Mouse (Mus musculus): ENCODE results near the gene Thoc6. TPM values are rescaled to one million over a fixed set of nuclear protein-coding genes. Genes with fewer than 3 reads are reported as not detected.

The Thoc6 gene
- total RNA-seq (2021), result 10 to 100 TPM; 14.3 to 16.2 TPM

DNA sequence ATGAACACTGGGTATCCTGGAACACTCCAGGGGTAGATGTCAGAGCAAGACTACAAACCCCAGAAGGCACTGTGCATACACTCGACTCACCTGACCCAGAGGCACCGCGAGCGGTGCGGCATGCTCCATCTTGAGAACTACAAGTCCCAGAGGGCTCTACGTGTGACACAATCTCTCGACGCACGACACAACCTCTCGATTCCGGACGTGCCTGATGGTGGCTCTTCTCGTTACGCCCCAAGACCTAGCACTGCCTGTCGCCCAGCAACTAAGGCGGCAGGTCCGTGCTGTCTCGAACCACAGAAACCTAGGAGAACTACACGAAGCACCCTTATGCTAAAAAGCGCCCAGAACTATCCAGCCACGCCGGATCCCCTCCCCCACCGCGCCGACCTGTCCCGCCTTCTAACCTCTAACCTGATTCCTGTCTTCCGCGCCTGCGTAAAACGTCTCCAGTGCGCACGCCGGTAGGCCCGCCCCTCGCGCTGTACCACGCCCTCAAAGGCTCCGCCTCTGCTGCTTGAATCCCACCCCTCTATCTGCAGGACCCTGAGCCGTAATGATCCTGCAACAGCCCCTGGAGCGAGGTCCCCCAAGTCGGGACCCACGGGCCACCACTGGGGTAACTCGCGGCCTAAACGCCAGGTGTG is at the start of gene Thoc6, which contains the start of gene Hcfc1r1:
Gene Thoc6, minus strand, starts transcription at position 459 of the 650 bp plus-strand sequence.
Gene Hcfc1r1, plus strand, starts transcription at position 173 of the 650 bp plus-strand sequence.
- DNase-seq, result peak; percentile 93
- intact Hi-C loops (cut with DNase I), result no loop called here

DNA sequence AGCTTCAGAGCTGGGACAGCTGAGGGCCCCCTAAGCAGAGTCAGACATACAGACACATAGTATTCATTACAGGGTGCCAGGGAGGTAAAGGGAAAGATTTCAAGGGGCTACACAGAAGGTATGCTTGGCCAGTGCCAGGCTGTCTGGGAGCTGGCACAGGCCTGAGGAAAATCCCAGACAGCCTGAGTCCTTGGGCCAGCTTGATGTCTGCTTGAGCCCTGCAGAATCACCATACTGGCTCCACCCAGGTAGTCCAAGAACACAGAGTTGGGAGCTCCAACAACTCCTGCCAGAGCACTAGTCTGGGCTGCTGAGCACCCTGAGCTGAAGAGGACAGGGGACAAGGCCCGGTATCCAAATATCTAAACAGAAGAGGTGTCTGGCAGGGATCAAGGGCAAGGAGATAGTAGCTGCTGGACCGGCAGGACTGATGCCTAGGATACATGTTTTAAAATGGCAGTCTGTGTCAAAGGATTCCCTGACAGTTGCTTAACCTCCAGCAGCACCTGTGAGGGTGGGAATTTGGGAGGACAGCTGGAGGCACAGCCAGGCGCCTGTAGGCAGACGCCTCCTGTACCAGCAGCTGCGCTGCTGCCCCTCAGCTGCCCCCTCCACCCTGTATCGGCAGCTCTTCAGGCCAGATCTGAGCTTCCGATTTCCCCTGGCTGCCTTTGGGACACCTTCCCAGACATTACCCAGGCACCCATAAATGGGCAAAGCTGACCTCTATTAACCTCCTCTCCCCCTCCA is 48.9 kb upstream of the Thoc6 start, which contains the start of gene 1520401A03Rik:
Gene 1520401A03Rik, minus strand, starts transcription at position 408 of the 750 bp plus-strand sequence.
- DNase-seq, result no peak
- intact Hi-C loops (cut with DNase I), result no loop called here

DNA sequence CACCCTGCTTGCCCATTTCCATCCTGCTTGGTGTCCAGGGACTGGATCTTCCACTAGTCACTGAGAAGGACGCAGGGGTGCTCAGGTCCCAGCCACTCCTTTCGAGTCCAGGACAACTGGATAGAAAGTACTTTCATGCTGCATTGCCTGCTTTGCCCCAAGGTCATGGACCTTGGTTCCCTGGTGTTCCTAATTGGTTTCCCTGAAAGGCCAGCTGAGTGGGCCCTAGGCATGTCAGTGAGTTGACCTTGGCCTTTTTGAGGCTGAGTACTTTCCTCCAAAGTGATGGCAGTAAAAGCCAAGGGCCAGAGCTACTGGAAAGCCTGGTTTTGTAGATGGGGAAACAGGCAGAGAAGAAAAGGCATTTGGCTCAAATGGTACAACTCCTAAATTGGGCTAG is 48.2 kb upstream of the Thoc6 start:
- intact Hi-C loops (cut with DNase I), result no loop called here
- no peak for DNase-seq

DNA sequence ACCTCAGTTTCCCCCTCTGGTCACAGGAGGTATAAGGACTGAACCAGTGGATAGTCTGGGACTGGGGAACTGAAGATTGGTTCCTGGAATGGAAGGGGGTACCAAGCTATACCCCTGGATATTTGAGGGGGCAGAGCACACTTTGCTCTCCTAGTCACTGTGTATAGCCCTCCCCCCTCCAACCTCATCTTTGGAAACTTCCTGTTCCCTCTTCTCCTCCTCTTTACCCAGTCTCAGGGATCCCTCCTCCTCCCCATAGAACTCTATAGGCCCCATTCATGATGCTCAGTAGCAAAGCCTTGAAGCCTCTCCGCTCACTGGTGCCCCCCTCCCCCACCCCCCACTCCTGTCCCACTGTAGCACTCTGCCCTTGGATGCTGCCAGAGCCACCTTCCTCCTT is 45.8 kb upstream of the Thoc6 start:
- intact Hi-C loops (cut with DNase I), result no loop called here
- DNase-seq, result no peak

DNA sequence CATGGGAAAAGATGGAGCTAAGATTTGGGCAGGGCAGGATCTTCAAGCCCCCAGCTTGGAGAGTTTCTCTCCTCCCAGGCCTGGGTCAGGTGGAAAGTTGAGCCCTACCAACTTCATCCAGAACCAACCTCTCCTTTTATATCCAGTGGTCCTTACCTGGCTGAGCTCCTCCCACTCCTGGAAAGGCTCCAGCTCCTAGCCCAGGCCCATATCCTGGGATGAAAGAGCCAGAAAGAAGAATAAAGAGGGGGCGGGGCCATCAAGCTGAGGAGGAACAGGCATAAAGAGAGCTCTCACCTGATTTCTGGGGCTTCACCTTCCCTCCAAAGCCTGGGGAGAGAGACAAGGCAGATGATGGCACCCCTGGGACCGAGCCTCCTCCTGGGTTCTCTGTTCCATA is 43.3 kb upstream of the Thoc6 start:
- intact Hi-C loops (cut with DNase I), result no loop called here
- DNase-seq, result no peak

DNA sequence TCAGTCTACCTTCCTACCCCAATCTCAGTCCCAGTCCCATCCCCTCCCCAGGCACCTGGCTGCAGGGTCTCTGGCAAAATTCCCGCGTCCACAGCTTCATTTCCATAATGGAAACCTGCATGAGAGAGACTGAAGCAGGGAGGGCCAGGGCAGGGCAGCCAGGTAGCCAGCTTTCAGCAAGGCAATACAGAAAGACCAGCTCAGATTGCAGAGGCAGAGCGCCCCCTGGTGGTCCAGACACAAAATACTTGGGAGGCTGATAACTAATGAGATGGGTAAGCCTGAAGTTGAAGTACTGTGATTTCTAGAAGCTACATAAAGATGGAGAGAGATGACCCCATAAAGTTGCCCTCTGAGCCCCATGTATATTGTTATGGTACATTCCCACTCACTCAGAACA is 32.5 kb upstream of the Thoc6 start:
- DNase-seq, result peak; percentile 82
- intact Hi-C loops (cut with DNase I), result no loop called here

DNA sequence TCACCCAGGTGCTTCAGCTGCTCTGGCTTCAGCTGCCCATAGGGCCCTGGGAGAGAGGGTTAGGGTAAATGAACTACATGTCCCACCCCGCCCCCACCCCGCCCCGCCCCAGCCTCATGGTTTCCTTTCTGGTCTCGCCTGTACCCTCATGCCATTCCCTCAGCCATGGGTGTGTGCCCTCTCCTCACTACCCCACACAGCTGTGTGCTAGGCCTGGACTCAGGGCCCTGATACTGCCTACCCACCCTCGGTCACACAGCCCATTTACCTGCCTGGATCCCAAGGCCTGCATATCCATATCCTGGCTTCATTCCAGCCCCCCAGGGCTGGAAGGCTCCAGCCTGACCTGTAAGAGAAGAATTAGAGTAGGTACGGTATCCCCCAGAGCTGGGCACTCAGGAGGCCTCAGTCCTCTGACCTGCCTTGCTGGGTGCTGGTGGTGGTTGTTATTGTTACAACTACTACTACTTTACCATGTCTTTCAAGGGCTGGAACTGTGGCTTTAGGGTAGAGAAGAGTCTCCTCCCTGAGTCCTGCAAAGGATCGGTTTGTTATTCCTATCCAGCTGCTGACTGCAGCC is 31.9 kb upstream of the Thoc6 start:
- intact Hi-C loops (cut with DNase I), result no loop called here

DNA sequence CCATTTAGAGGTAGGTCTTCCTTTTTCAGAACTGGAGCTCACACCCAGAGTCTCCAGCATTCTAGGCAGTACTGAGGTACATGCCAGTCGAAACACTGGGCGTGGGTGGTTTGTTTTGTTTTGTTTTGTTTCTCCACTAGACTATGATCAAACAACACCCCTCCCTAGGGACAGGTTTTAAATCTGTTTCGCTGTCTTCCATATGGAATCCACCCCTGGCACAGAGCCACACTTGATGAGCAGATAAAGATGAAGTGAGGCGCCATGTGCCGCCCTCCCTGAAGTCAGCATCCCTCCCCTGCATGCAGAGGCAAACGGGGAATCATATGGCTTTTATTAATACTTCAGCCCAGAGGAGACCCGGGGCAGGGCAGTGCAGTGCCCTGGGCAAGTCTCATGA is 31.1 kb upstream of the Thoc6 start:
- intact Hi-C loops (cut with DNase I), result no loop called here
- peak; percentile 49 for DNase-seq

More for the DNA sequence above, 31.9 kb upstream of the Thoc6 start:
- no peak for DNase-seq

DNA sequence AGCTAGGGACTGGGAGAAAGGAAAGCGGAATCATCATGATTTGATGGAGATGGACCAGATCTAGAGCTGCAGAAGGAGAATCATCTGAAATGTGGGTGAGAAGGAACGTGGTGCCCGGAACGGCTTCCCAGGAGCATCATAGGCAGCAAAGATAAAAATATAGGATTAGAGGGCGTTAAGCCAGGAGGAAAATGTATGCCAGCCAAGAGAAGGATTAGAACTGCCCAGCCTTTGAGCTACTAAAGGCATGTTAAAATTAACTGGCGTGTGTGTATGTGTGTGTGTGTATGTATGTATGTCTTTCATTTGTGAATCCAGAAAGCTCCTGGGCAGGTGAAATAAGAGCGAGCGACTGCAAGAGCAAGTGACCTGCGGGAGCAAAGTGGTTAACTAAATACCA is 29.6 kb upstream of the Thoc6 start:
- intact Hi-C loops (cut with DNase I), result no loop called here

DNA sequence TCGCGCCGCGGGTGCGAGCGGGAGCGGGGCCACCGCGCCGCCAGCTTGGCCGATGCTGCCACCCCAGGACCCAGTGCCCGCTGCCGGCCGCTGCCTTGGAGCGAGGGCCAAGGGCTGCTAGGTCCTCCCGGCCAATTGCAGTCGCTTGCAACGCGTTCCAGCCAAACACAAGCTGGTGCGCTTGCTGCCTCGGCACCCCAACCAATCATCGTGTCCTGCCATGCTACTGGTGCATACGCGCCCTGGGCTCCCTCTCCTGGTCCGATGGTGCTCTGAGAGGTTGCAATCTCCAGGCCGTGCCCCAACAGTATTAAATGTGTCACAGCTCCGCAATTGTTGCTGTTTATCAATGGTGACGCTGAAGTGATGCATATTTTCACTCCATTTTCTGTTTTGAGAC is 26.4 kb upstream of the Thoc6 start:
- intact Hi-C loops (cut with DNase I), result no loop called here
- DNase-seq, result peak; percentile 94

More for the DNA sequence above, 29.6 kb upstream of the Thoc6 start:
- DNase-seq, result no peak

DNA sequence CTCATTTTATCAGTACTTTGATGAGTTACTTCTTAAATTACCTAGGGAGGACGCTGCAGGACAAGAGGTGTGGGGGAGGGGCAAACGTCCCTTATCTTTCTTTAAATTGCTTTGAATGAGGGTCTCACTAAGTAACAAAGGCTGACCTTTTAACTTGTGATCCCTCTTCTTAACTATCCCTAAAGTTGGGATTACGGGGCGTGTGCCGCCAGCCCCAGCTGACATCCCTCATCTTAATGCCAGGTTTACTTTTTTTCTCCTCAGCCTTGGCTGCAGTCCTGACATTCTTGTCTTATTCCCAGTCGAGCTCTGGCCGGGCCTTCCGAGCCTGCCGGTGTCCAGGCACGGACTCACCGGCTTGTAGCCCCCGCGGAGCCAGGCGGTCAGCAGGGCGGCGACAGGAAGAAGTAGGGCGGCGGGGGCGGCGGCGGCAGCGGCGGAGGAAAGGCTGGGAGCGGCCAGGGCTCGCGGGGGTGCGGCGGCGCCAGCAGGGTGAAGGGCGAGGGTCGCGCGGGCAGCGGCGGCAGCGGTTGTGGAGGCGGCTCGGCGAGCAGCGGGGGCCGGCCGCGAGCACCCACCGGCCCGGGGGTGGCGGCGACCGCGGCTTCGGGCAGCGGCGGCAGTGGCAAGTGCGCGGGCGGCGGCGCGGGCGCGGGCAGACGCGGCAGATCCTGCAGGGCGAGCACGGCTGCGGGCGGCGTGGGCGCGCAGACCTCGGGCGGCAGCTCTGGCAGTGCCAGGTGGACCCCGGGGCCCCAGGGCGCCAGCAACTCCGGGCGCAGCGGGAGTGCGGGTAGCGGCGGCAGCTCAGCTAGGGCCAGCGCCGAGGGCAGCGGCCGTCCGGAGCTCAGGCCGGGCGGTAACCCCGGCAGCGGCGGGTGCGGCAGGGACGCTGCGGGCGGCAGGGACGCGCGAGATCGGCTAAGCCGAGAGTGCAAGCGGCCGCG is 25.7 kb upstream of the Thoc6 start:
- intact Hi-C loops (cut with DNase I), result no loop called here
- peak; percentile 18 for DNase-seq

DNA sequence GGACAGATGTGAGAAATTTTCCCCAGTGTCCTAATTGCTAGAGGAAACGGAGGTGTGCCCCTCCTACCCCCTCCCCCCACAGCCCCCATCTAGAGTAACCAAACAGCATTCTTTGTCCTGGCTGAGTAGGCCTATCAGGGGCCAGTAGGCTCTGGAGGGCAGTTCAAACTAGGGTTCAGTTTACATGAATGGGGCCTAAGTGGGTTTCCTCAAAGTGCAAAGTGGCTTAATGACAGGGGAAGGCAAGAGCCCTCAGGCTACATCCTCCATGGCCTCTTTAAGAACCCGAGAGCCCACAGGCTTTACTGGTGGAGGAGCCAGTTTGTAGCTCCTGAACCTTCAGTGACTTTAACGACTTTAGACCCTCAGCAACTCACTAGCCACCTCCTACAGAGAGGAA is 22.1 kb upstream of the Thoc6 start:
- intact Hi-C loops (cut with DNase I), result no loop called here
- DNase-seq, result no peak

DNA sequence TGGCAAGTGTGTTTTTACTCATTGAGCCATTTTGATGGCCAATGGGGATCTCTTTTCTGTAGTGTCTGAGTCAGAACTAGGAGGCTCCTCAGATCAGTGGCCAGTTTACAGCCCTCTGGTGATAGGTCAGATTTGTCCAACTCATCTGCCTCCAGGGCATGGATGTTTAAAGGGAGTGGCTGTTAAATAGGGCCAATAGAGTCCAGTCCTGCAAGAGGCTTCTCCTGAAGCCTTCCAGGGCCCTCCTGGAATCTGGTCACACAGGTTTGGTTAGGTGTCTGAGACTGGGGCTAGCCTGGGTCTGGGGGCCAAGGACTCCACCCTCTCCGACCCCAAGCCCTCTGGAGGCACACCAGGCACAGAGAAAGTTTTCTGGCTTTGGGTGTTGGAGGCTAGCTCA is 20.8 kb upstream of the Thoc6 start:
- DNase-seq, result no peak

DNA sequence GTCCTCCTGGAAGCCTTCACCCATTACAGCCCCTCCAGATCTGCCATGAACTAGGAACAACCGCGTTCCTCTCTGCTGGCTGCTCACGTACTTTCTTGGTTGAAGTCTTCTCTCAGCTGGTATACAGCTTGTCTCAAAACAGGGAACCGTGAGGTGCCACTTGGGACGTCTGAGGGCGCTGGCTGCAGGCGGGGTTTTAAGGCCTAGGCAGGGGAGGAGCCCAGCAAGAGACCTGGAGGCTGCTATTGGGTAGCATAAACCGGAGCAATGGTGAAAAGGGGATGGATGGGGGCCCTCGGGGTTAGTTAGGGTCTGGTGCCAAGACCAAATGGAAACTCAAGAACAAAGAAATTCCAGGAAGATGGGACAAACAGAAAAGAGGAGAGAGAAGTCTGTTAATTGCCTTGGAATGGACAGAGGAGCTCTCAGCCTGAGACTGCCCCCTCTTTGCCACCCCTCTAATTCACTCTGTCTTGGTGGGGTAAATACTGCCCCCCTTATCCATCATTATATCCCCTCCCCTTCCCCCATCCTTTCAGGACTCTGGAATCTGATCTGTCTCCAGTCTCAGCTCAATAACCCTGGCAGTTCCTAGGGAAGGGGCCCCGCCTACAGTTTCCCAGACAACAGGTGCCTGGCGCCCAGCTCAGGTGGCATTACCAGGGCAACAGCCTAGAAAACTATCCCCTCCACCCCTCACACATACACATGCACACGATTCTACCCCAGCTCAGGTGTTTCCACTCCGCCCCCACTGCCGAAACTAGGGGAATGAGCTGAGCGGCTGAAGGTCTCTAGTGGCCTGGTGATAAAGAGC is 10.4 kb upstream of the Thoc6 start, which contains the start of gene Cldn9:
Gene Cldn9, minus strand, starts transcription at position 171 of the 817 bp plus-strand sequence.
- DNase-seq, result no peak
- intact Hi-C loops (cut with DNase I), result no loop called here

More for the DNA sequence above, 20.8 kb upstream of the Thoc6 start:
- intact Hi-C loops (cut with DNase I), result no loop called here

DNA sequence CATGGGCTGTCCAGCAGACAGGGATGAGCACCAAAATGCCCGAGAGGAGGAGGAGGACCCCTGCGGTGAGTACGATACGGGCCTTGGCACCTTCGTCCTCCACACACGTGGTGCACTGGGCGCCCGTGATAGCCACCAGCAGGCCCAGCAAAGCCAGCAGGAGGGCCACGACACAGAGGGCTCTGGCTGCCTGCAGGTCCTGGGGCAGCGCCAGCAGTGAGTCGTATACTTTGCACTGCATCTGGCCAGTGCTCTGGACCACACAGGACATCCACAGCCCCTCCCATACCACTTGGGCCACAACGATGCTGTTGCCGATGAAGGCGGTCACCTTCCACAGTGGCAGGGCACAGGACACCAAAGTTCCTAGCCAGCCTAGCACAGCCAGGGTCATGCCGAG is 9.5 kb upstream of the Thoc6 start:
- no peak for DNase-seq
- intact Hi-C loops (cut with DNase I), result no loop called here

DNA sequence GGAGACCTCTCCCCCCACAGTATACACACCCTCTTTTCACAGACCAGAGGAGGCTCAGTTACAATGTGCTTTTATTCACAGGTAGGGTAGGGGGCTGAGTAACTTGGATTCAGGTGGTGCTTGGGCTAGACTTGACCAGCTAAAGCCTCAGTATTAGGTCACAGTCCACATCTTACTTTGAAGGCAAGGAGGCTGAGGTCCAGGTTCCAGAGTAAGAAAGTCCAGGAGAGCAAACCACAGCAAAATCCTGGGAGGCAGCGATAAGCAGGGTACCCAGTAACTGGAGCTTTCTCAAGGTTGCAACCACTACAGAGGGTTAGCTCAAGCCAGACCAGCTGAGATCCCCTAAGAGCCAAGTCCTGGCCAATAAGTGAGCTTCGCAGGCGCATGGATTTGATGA is 8.8 kb upstream of the Thoc6 start:
- DNase-seq, result no peak
- intact Hi-C loops (cut with DNase I), result no loop called here

DNA sequence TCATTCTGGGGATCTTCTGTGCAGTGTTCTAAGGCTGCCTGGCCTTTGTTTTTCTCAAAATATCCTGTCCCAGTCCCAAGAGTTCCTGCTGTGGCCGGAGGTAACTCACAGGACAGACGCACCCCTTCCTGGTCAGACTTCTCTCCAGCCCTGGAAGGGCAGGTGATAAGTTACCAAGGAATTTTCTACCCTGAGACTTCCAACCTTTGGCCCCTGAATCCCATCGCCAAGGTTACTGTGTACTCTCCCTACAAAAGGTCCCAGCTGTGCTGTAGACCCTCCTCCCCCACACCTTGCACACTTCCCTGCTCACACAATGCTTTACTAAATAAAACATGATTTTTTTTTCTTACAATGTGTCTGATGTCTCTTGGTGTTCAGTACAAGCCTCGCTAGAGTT is 8.4 kb upstream of the Thoc6 start:
- intact Hi-C loops (cut with DNase I), result no loop called here
- no peak for DNase-seq

DNA sequence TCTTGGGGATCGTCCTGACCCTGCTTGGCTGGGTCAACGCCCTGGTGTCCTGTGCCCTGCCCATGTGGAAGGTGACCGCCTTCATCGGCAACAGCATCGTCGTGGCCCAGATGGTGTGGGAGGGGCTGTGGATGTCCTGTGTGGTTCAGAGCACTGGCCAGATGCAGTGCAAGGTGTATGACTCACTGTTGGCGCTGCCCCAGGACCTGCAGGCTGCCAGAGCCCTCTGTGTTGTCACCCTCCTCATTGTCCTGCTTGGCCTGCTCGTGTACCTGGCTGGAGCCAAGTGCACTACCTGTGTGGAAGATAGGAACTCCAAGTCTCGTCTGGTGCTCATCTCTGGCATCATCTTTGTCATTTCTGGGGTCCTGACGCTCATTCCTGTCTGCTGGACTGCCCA is 7.4 kb upstream of the Thoc6 start:
- DNase-seq, result no peak
- intact Hi-C loops (cut with DNase I), result no loop called here

DNA sequence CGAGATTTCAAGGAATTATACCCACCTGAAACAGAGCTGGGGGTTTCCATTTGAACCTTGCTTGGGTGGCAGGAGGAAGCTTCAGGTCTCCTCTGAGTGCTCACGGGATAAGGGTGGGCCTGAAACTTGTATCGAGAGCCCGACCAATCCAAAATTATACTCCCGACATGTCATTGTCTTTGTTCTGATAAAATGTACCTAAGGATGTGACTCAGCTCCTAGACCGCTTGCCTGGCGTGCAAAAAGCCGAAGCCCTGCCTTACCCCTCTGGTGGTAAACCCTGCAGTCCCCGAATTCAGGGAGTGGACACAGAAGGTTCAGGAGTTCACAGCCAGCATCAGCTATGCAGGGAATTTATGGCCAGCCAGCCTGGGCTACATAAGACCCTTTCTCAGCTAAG is 6.7 kb upstream of the Thoc6 start:
- no peak for DNase-seq
- intact Hi-C loops (cut with DNase I), result no loop called here
